Mouse (Mus musculus) adrenal gland, adult (tissue): ENCODE measurements around the gene Adam1b.

ENCODE experiments used
- DNase-seq, 2 experiments: peaks; one replicate each; pipeline ENCODE4 v3.0.0; 2022 to 2023; ENCODE audit warnings: low spot score in 1 of 2; ENCODE audit not compliant: inconsistent age in 2 of 2

The Adam1b gene

DNA sequence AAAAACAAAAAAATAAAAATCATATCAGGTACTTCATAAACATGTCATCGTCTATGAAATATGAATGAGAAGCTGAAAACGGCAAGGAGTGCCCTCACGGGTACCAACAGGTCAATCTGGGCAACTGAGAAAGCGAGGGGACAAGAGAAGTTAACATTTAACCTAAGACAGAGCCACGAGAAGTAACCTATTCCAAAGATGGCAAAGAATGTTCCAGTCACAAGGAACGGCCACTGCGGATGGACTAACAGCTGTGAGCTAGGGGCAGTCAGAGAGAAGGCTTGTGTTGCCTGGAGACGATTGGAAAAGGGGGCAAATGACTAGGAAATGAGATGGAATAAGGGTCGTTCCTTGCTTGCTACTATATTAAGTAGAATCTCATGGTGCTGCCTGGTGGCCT is 52.8 kb downstream of the Adam1b start:
- DNase-seq = no peak
